Mouse (Mus musculus): Measurements from ENCODE around the gene Shb.
"Not testable (repeated sequence)": the region's sequence is repeated elsewhere in the genome, so short reads cannot be mapped to it uniquely, and the experiment has no call there.

Gene Shb

GRCm38 (mm10) chr4:45413674-45414338, 118.5 kb downstream of the Shb start:
- DNase-seq, result no peak

- no peak for DNase-seq
Observed at GRCm38 (mm10) chr4:45412433-45413192, 119.7 kb downstream of the Shb start.

- no peak for DNase-seq
Observed at GRCm38 (mm10) chr4:45411181-45411790, 121.0 kb downstream of the Shb start.

GRCm38 (mm10) chr4:45409270-45409669, 123.0 kb downstream of the Shb start:
- peak; percentile 95 for DNase-seq

- peak; percentile 95 for DNase-seq
Observed at GRCm38 (mm10) chr4:45408427-45409132, 123.7 kb downstream of the Shb start, which contains the start of gene Slc25a51. Gene Slc25a51, minus strand, starts transcription at chr4:45408766.

GRCm38 (mm10) chr4:45407703-45408334, 124.5 kb downstream of the Shb start:
- peak; percentile 53 for DNase-seq

- DNase-seq, result peak; percentile 46
Observed at GRCm38 (mm10) chr4:45407001-45407702, 125.1 kb downstream of the Shb start.

GRCm38 (mm10) chr4:45406397-45406796, 125.9 kb downstream of the Shb start:
- DNase-seq, result peak; percentile 27

DNA sequence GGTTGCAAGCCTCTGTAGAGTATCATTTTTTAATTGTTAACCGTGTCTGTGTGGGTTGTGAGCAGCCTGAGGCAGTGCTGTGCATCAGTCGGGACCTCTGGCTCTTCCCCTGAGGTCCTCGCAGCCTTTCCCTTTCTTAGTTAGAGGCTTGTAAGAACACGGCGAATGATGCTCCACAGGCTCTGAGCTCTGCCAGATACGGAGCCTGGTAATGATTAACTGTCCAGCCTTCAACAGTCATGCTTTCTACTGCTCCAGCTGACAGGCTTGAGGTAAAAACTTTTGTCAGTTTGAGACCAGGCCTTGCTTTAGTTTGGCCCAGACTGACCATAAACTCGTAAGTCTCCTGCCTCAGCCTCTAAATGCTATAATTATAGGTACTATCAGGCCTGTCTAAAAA, 127.0 kb downstream of the Shb start:
- no peak for DNase-seq

GRCm38 (mm10) chr4:45404086-45404485, 128.2 kb downstream of the Shb start:
- no peak for DNase-seq

DNA sequence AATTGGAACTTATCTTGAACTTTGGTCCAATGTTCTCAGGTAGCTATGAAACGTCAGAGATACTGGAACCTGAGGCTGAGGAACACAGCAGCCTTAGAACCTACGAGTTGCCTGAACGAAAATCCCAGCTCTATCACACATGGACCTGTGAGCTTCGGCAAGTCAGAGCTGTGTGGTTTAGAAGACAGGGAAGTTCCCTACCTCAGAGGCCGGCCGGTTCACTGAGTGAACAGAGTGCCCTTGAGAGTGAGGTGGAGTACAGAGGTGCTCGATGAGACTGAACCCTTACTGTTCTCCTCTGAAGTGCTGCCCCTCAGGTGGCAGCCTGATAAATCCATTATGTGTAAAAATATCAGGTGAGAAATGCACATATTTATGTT, 128.8 kb downstream of the Shb start:
- no peak for DNase-seq

DNA sequence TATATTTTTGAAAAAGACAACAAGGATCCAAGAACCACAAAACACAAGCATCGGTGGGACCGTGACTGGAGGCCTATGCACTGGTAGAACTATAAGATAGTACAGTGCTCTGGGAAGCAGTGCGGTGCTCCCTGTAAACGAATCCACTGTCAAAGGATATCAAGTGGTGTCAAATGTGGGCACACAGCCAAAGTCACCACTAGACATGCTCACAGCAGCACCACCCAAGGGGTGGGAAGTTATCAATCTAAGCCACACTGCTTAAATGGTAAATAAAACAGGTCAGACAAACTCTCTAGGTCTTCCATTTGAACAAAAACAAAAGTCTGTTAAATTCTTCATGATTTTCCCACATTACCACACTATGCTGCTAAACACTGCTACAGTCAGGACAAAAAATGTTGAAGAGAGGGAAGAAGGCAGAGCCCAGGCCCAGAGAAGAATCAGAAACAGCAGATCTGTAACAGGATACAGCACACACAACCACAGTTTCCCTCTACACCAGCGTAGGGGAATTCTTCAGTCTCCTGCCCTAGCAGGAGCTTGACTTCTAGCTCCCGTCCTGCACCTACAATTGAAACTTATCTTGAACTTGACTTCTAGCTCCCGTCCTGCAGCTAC, 129.3 kb downstream of the Shb start:
- peak; percentile 86 for DNase-seq

- DNase-seq, result no peak
Observed at GRCm38 (mm10) chr4:45402281-45402680, 130.0 kb downstream of the Shb start.

DNA sequence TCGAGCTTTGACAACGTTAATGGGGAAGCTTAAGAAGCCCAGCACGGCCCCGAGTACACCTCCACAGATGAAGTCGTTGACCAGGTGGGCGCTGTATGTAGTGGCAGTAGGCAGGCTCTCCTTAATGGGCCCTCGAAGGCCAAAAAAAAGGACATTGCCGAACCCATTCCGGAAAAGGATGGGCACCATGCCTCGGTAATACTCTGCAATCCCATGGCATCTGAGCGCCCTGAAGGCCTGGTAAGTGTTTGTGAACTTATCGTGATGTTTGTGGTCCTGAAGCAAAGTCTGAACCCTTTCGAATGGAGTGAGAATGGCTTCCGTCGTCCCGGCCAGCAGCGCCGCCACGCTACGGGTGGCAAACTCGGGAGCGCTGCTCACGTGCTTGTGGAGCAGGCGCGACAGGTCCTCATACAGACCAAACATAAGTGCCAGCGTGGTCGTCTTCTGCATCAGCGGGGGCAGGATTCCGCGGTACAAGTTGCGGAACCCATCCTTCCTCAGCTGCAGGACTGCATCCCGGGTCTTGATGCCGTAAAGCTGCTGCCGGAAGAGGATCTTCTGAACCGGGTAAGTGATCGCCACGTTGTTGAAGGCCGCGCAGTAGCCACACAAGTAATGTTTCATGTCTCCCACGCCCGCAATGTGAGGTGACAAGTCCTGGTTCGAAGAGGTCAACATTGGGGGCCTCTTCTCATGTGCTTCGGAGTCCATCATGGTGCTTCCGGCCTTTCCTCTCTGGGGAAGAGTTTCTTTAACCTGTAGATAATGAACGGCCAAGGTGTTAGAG, 132.7 kb downstream of the Shb start:
- DNase-seq, result no peak

DNA sequence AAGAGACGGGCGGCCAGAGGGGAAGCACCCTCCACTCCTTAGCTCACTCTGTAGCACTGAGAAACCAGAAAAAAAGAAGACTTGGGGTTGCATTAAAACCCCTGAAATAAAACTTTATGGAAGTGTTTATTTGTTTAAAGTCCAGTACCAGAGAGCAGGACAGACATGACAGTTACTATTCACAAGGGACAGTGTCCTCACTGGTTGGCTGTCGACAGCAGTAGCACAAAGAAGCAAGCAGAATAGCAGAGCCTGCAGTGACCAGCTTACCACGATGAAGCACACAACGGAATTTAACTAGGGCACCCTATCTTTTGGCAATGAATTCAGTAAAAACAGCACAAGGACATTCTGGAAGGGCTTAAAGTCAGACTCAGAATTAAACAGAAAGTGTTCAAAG, 134.0 kb downstream of the Shb start:
- not testable (repeated sequence) for DNase-seq

DNA sequence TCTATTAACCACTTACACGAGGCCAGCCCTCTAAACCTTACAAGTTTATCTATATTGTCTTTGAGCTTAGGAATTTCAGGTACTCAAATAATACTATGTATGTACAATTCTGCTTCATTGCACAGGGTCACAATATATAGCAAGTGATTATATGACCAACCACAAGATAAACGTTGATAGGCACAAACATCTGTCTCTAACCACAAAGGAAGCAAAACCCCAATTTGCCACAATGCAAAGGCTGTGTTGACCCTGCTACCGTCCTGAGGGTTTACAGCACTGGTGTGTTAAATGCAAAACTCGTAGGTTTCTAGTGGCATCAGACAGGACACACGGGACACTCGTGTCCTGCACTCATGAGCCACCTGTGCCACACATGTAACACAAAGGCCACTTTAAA, 136.1 kb downstream of the Shb start:
- not testable (repeated sequence) for DNase-seq

DNA sequence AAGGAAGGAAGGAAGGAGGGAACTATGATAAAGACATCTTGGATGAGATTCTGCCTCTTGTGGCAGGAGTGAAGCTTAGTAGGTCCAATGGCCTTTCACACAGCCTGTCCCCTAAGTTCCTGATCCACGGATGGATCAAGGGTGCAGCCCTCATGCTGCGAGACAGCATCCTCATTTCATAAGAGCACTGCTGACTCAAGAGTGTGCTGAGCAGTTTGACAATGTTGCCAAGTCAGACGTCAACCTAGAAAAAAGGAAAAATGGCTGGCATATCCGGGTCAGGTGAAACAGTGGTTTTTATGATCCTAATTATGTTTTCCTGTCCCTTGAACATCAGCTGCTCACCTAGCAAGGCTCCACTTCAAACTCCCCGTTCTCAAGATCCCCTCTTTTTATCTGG, 138.6 kb downstream of the Shb start:
- no peak for DNase-seq

GRCm38 (mm10) chr4:45392994-45393393, 139.3 kb downstream of the Shb start:
- DNase-seq, result no peak

DNA sequence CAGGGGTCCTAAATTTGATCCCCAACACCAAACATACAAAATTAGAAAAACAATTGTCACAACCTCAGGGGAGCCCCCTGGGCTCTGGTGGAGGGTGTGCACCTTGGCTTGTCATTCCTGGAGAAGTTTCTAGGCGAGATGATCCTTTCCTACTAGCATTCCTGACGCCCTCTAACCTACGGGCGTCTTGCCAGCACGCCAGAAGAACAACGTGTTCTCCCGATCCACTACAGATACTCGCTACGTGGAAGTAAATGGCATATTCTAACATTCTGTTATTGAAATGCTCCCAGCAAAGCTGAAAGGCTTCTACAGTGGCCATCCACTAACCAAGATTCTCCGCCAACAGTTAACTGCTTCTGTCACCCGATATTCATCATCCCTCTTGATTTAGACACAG, 139.7 kb downstream of the Shb start:
- no peak for DNase-seq

- DNase-seq, result no peak
Observed at GRCm38 (mm10) chr4:45392099-45392498, 140.2 kb downstream of the Shb start.

DNA sequence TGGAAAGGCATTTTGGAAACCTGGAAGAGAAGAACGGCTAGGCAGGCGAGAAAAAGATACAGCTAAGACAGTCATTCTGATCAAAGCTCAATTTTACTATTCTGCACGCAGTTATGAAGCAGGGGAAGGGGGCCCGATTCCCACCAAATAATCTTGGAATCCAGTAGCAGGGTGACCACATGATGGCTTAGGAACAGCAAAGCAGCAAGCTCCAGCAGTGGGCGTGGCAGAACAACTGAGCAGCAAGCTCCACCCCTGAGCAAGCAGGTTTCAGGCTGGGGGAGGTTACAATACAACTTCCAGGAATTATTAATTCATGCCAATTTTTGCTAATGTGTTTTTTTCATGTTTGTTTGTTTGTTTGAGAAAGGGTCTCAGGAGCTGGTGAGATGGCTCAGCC, 145.0 kb downstream of the Shb start:
- peak; percentile 13 for DNase-seq

All from liver (tissue).